Mouse (Mus musculus) kidney, postnatal 0 days (tissue): ENCODE results near the gene Osgin1. TPM values are rescaled to one million over a fixed set of nuclear protein-coding genes. Genes with fewer than 3 reads are reported as not detected.

Experiments used
- ATAC-seq: fragments of 200-750 bp; cut with Nextera tagmentation; replicated peaks from 2 replicates; pipeline ENCODE4 v1.8.0; 2017; ENCODE audit warnings: low read depth, moderate number of reproducible peaks, moderate TSS enrichment, moderate library complexity; ENCODE audit not compliant: low FRiP score
- DNase-seq: peaks from one replicate; pipeline ENCODE4 v3.0.0-alpha.2; 2016; ENCODE audit warnings: low spot score
- H3K27ac ChIP-seq: fragments of 300-500 bp; sonication (generic); 2 replicates; pipeline ENCODE4 v1.5.1; 2014; ENCODE audit warnings: mild to moderate bottlenecking
- H3K27me3 ChIP-seq: fragments of 300-500 bp; sonication (generic); 2 replicates; pipeline ENCODE4 v1.6.1; 2014; ENCODE audit warnings: low read length, mixed read lengths; ENCODE audit not compliant: insufficient read depth
- H3K36me3 ChIP-seq: fragments of 300-500 bp; sonication (generic); 2 replicates; pipeline ENCODE4 v1.6.1; 2014; ENCODE audit warnings: low read length, mixed read lengths; ENCODE audit not compliant: insufficient read depth
- H3K4me1 ChIP-seq: fragments of 300-500 bp; sonication (generic); replicated peaks from 2 replicates; pipeline ENCODE4 v1.6.1; 2014; ENCODE audit warnings: antibody characterized with exemption, low read length, mixed read lengths; ENCODE audit not compliant: insufficient read depth
- H3K4me2 ChIP-seq: fragments of 300-500 bp; sonication (generic); 2 replicates; pipeline ENCODE4 v1.6.1; 2014; ENCODE audit warnings: mild to moderate bottlenecking, low read length, moderate library complexity, mixed read lengths
- H3K4me3 ChIP-seq: fragments of 300-500 bp; sonication (generic); replicated peaks from 2 replicates; pipeline ENCODE4 v1.5.1; 2014; ENCODE audit warnings: low read depth, low read length
- H3K9ac ChIP-seq: fragments of 300-500 bp; sonication (generic); 2 replicates; pipeline ENCODE4 v1.6.1; 2014; ENCODE audit warnings: low read depth, low read length
- H3K9me3 ChIP-seq: fragments of 300-500 bp; sonication (generic); replicated peaks from 2 replicates; pipeline ENCODE4 v1.6.1; 2016; ENCODE audit warnings: low read length, inconsistent platforms, mixed read lengths
- CTCF ChIP-seq: IDR thresholded peaks from 2 replicates; pipeline ENCODE4 v1.5.1; 2016; ENCODE audit warnings: antibody characterized with exemption, low read depth, mild to moderate bottlenecking, moderate library complexity
- WGBS: fragments of 180-500 bp; shearing (Covaris S2); extraction: QIAGEN DNeasy Blood & Tissue Kit; methylation state at CpG from one replicate; pipeline ENCODE4 v1.1.7; 2014; 5-methylcytosine and 5-hydroxymethylcytosine counted together
- polyA plus RNA-seq: library from polyadenylated mRNA; unstranded; fragments of >200 nt; fragmentation: Nextera tagmentation; extraction: Ambion mirVana; gene quantifications from 2 replicates; pipeline ENCODE4 v1.2.1, GENCODE M21; 2015

The Osgin1 gene
- polyA plus RNA-seq, 1 experiment from 2014 or later, result 4.1 TPM

DNA sequence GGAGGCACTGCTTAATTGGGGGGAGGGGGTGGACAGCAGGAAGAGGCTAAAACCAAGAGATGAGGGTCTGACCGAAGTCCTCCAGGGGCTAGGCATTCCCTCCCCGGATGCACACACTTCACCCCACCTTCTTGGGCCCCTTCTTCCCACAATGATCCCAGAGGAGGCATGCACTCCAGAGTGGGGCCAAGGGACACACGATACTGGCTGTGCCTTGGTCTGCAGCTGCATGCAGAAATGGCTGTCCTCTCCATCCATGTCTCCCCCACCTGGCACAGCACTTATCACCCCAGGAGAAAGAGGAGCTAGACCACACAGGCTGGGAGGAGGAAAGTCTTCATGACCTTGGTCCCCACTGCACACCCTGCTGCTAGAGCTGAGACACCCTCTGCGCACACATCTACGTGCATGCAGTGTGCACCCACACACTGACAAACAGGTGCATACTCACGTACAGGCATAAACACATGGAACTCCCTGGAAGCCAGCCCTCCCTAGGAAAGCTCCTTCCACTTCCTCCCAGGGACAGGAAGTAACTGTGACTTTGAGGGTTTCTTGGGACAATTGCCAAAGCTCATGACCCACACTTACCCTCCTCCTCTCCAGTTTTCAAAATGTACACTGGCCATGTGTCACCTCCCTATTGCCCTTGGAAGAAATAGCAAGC lies 7.7 kb upstream of the Osgin1 start:
- no peak overlapping the region for H3K4me3 ChIP-seq
- no peak for DNase-seq
- 67% methylated on average over 6 of the region's 6 CpGs for WGBS
- TF ChIP-seq CTCF, result no peak
- peak overlapping the region; percentile 63 for H3K27ac ChIP-seq
- H3K9me3 ChIP-seq, result no peaks in the 10 kb centered on the region
- H3K36me3 ChIP-seq, result no peaks in the 10 kb centered on the region
- H3K4me1 ChIP-seq, result peaks cover 32% of the 10 kb centered on the region
- ATAC-seq, result no peak
- no peak overlapping the region for H3K9ac ChIP-seq
- no peak overlapping the region for H3K4me2 ChIP-seq
- no peaks in the 10 kb centered on the region for H3K27me3 ChIP-seq

DNA sequence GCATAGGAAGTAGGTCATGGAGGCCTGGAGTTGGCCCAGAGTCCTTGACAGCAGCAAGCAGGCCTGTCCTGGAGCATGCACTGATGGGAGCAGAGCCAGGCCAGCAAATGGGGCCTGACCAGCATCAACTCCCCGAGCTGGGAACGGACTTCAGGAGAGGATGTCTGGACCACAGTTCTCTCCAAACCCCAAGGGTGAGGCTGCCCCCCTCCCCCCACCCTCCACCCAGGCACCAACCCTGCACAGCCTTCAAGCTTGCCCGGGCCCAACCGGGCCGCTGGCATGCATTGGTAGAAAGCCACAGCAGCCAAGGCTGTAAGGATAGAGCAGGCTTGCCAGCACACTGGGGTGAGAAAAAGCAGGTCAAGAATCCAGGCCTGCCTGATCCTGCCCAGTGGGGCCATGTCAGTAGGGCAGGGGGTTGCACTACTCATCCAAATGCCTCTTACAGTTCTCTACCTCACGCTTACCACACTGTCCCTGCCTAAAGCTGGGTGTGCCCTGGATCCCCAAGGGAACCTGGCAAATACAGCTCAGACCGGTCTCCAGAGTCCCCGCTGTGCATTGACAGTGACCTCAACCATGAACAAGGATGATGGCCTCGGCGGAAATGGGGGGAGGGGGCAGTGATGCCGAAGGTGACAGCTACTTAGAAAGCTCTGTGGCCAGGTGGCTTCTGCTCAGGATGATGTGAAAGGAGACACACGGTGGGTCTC lies 6.1 kb upstream of the Osgin1 start:
- no peak for DNase-seq
- H3K36me3 ChIP-seq, result no peaks in the 10 kb centered on the region
- TF ChIP-seq CTCF, result no peak
- WGBS, result 74% methylated on average over 12 of the region's 12 CpGs
- ATAC-seq, result no peak
- H3K27me3 ChIP-seq, result no peaks in the 10 kb centered on the region
- no peaks in the 10 kb centered on the region for H3K9me3 ChIP-seq
- H3K4me2 ChIP-seq, result no peak overlapping the region
- H3K4me1 ChIP-seq, result peaks cover 26% of the 10 kb centered on the region
- no peak overlapping the region for H3K4me3 ChIP-seq
- no peak overlapping the region for H3K27ac ChIP-seq
- no peak overlapping the region for H3K9ac ChIP-seq

DNA sequence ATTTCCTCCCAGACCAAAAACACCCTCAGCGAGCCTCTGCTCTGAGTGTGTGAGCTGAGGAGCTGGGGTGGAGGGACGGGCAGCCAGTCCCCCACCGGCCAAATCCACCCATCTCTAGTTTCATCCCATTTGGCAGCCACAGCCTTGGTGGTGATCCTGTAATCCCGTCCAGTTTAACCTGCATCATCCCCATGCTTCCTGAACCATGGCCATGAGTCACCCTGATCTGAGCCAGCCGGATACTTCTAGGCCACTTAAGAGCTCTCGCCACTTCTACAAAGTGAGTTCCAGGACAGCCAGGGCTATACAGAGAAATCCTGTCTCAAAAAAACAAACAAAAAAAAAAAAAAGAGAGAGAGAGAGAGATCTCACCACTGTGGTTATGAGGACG lies 5.6 kb upstream of the Osgin1 start:
- no peak for ATAC-seq
- Histone ChIP-seq H3K9ac (no peak overlapping the region), H3K27ac (0 out of 2 replicates have a peak overlapping the region, but pooled peaks have one; percentile 6), H3K9me3 (no peaks in the 10 kb centered on the region), H3K4me1 (peaks cover 24% of the 10 kb centered on the region), H3K27me3 (no peaks in the 10 kb centered on the region), H3K4me3 (no peak overlapping the region), H3K36me3 (no peaks in the 10 kb centered on the region), H3K4me2 (no peak overlapping the region)
- no peak for DNase-seq
- TF ChIP-seq CTCF, result no peak
- 35% methylated on average over 7 of the region's 7 CpGs for WGBS

DNA sequence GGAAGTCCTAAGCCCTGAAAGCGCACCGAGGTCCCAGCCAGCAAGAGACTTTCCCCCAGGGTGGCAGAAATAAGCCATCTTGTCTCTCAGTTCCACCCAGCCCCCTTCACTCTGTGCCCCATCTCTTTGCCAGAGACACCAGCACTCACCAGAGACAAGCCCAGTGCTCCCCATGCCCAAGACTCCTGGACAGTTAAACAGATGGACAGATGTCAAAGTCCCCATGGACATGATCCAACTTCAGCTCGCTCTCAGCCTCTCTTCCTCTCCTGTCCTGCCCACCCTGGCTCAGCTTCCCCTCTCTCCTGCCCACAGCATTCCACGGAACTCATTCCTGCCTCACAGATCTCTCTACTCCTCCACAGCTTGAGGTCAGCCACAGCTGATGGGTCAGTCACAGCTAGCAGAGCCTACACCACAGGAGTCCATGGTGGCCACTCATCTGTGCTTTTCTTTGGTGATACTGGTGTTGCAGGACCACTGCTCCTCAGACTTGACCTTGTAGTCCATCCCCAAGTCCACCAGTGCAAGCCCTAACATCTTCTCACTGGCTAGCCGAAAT lies 5.1 kb upstream of the Osgin1 start:
- Histone ChIP-seq H3K27me3 (no peaks in the 10 kb centered on the region), H3K27ac (0 out of 2 replicates have a peak overlapping the region, but pooled peaks have one; percentile 13), H3K4me1 (peaks cover 20% of the 10 kb centered on the region), H3K9me3 (no peaks in the 10 kb centered on the region), H3K4me3 (no peak overlapping the region), H3K4me2 (no peak overlapping the region), H3K36me3 (no peaks in the 10 kb centered on the region), H3K9ac (0 out of 2 replicates have a peak overlapping the region, but pooled peaks have one; percentile 23)
- 60% methylated on average over 5 of the region's 5 CpGs for WGBS
- no peak for TF ChIP-seq CTCF
- ATAC-seq (no peak), DNase-seq (no peak)

DNA sequence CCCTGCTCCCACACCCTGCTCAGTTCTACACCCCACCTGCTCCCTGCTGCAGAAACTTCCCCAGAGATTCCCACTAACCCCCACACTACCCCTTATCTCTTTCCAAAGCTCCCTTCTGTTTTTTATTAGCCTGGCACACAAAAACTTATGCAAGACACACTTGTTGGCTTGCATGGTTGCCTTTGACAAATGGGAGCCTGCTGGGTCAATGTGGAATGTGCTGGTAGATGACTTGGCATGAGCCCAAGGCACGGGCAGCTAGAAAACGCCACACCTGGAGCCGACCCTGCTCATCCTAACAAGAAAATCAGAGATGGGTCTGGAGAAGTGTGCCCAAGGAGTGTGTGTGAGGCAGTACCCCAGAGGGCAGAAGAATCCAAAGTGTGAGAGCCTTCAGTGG lies 4.4 kb upstream of the Osgin1 start:
- 62% methylated on average over 3 of the region's 3 CpGs for WGBS
- no peak for DNase-seq
- H3K9me3 ChIP-seq, result no peaks in the 10 kb centered on the region
- no peak for ATAC-seq
- no peak for TF ChIP-seq CTCF
- no peaks in the 10 kb centered on the region for H3K36me3 ChIP-seq
- peaks cover 17% of the 10 kb centered on the region for H3K4me1 ChIP-seq
- 0 out of 2 replicates have a peak overlapping the region, but pooled peaks have one; percentile 13 for H3K27ac ChIP-seq
- H3K9ac ChIP-seq, result no peak overlapping the region
- H3K27me3 ChIP-seq, result no peaks in the 10 kb centered on the region
- H3K4me3 ChIP-seq, result no peak overlapping the region
- no peak overlapping the region for H3K4me2 ChIP-seq

DNA sequence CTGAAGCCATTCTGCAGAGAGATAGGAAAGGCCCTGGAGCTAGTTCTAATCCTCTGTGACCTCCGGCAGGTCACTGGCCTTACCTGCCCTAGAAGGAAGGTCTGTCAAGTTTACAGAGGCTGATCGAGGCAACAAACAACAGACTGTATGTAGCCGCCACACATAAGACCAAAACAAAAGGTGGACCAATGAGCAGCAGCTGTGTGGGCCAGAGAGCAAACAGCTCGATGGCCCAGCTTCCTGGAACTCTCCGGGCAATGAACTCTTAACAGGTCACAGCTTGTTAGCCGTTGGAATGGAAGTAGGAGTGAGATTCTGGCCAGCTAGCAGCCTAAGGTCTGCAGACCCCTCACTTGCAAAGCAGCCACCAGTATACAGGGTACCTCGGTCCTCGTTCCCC lies 3.7 kb upstream of the Osgin1 start:
- no peak overlapping the region for H3K4me2 ChIP-seq
- no peak for TF ChIP-seq CTCF
- H3K27me3 ChIP-seq, result no peaks in the 10 kb centered on the region
- no peak overlapping the region for H3K9ac ChIP-seq
- DNase-seq (no peak), ATAC-seq (no peak)
- no peaks in the 10 kb centered on the region for H3K36me3 ChIP-seq
- H3K4me3 ChIP-seq, result no peak overlapping the region
- H3K27ac ChIP-seq, result no peak overlapping the region
- H3K9me3 ChIP-seq, result no peaks in the 10 kb centered on the region
- WGBS, result 54% methylated on average over 8 of the region's 8 CpGs
- peaks cover 17% of the 10 kb centered on the region for H3K4me1 ChIP-seq
